Mouse (Mus musculus): ENCODE data around the gene Trim67.

- TF ChIP-seq POLR2A (IDR thresholded peaks at IDR 0.05; ENCODE audit: borderline replicate concordance, extremely low read depth, low read depth, low read length): no peak
- TF ChIP-seq CTCF (IDR thresholded peaks at IDR 0.05; ENCODE audit: insufficient read depth, low read length): no peak
Measured at GRCm38 (mm10) chr8:124755481-124755880, 37.4 kb upstream of the Trim67 start.

Data from lung, adult 2 months (tissue).